Mouse (Mus musculus): ENCODE results near the gene Klf9.

GRCm38 (mm10) chr19:23189744-23190143 is 48.7 kb downstream of the Klf9 start:
- TF ChIP-seq CTCF (IDR thresholded peaks at IDR 0.05; ENCODE audit: insufficient read depth, low read depth, low read length) (no peak), POLR2A (IDR thresholded peaks at IDR 0.05; ENCODE audit: insufficient read depth, low read depth, low read length) (no peak)
